Mouse (Mus musculus): ENCODE results near the gene Ppp1r35.

GRCm38 (mm10) chr5:137744197-137744596, 34.5 kb upstream of the Ppp1r35 start:
- no peak for TF ChIP-seq CHD2 (IDR thresholded peaks at IDR 0.05; ENCODE audit: low read depth, low read length)
- no peak for TF ChIP-seq ZC3H11A (IDR thresholded peaks at IDR 0.05; ENCODE audit: borderline replicate concordance, low read depth, low read length)
